Mouse (Mus musculus) neural tube, embryonic 14.5 days (tissue): ENCODE results near the gene Ovgp1. TPM values are rescaled to one million over a fixed set of nuclear protein-coding genes. Genes with fewer than 3 reads are reported as not detected.

Experiments
- ATAC-seq: fragments of 200-750 bp; cut with Nextera tagmentation; 2 replicates; pipeline ENCODE4 v1.8.0; 2017; ENCODE audit warnings: low read depth, mild to moderate bottlenecking, moderate TSS enrichment, moderate library complexity
- H3K27ac ChIP-seq: fragments of 300-500 bp; sonication (generic); 2 replicates; pipeline ENCODE4 v1.5.1; 2014; ENCODE audit warnings: low read depth, mild to moderate bottlenecking, control low read depth, low read length, moderate library complexity, mixed read lengths
- H3K27me3 ChIP-seq: fragments of 300-500 bp; sonication (generic); 2 replicates; pipeline ENCODE4 v1.6.1; 2014; ENCODE audit warnings: low read length; ENCODE audit not compliant: control insufficient read depth, insufficient read depth
- H3K36me3 ChIP-seq: fragments of 300-500 bp; sonication (generic); 2 replicates; pipeline ENCODE4 v1.6.1; 2014; ENCODE audit warnings: low read length, mixed read lengths; ENCODE audit not compliant: control insufficient read depth, insufficient read depth
- H3K4me1 ChIP-seq: fragments of 300-500 bp; sonication (generic); 2 replicates; pipeline ENCODE4 v1.6.1; 2014; ENCODE audit warnings: low read length; ENCODE audit not compliant: control insufficient read depth, insufficient read depth
- H3K4me2 ChIP-seq: fragments of 300-500 bp; sonication (generic); 2 replicates; pipeline ENCODE4 v1.6.1; 2014; ENCODE audit warnings: mild to moderate bottlenecking, low read depth, low read length, control low read depth
- H3K4me3 ChIP-seq: fragments of 300-500 bp; sonication (generic); 2 replicates; pipeline ENCODE4 v1.5.1; 2014; ENCODE audit warnings: low read depth, low read length, control low read depth, mixed read lengths
- H3K9ac ChIP-seq: fragments of 300-500 bp; sonication (generic); replicated peaks from 2 replicates; pipeline ENCODE4 v1.6.1; 2014; ENCODE audit warnings: low read depth, mild to moderate bottlenecking, control low read depth, low read length, mixed read lengths
- H3K9me3 ChIP-seq: fragments of 300-500 bp; sonication (generic); 2 replicates; pipeline ENCODE4 v1.6.1; 2016; ENCODE audit warnings: low read length; ENCODE audit not compliant: control insufficient read depth
- WGBS: fragments of 180-500 bp; shearing (Covaris S2); extraction: QIAGEN DNeasy Blood & Tissue Kit; methylation state at CpG from one replicate; pipeline ENCODE4 v1.1.7; 2014; 5-methylcytosine and 5-hydroxymethylcytosine counted together
- polyA plus RNA-seq: library from polyadenylated mRNA; unstranded; fragments of >200 nt; fragmentation: Nextera tagmentation; extraction: Ambion mirVana; gene quantifications from 2 replicates; pipeline ENCODE4 v1.2.1, GENCODE M21; 2014

The Ovgp1 gene
- polyA plus RNA-seq, 1 experiment from 2014 or later: 7.0 TPM

DNA sequence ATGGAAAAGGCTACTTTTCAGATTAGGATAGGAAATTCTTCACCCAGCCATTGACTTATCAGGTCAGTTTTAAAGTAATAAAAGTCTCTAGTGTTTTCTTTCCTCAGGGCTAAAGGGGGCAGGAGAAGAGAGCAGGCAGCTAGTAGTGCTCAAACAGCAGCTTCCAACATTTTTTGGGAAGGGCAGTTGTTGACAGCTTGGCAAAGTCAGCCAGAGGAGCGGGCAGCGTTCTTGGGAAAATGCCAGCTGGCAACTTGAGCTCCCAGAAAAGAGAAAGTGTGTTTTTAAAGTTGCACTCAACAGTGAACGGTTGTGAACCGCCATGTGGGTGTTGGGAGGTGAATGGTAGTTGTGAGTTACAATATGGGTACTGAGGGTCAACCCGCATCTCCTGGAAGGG lies 38.5 kb upstream of the Ovgp1 start:
- Histone ChIP-seq H3K27me3 (no peaks in the 10 kb centered on the region), H3K36me3 (no peaks in the 10 kb centered on the region), H3K9ac (no peak overlapping the region), H3K4me3 (no peak overlapping the region), H3K27ac (no peak overlapping the region), H3K4me1 (no peaks in the 10 kb centered on the region), H3K4me2 (no peak overlapping the region), H3K9me3 (no peaks in the 10 kb centered on the region)
- ATAC-seq: no peak
- WGBS: 83% methylated on average over 5 of the region's 5 CpGs

DNA sequence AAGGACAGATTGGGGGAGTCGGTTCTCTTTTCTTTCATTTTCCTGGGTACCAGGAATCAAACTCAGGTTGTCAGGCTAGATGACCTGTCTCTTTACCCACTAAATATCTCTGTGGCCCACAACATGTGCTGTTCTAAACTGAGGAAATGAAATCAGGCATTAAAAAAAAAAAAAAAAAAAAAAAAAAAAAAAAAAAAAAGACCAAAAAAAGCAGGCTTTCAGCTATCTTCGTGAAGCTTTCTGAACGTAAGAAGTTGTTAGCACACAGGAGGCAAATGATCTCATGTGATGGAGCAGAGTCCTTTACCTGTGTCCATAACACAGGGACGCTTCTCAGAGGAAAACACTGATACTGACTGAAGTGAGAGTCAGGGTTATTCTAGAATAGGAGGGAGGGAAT lies 37.4 kb upstream of the Ovgp1 start:
- no peaks in the 10 kb centered on the region for H3K27me3 ChIP-seq

DNA sequence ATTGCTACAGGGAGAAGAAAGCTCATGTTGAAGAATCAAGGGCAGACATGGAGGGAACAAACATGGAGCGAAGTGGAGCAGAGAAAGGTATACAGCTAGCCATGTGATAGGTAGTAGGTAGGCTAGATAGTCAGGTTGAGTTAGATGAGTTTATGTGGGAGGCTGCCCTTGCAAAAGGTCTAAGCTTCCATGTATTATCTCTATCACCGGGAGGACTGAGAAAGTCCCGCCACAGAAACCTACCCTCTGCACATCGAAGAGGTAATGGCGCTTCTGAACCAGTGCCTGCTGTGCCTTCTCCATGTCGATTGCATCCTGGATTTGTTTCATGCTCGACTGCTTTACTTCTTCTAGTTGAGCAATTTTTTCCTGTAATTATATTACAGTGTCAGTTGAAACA lies 22.2 kb upstream of the Ovgp1 start:
- Histone ChIP-seq H3K4me1 (no peaks in the 10 kb centered on the region), H3K4me3 (no peak overlapping the region), H3K27ac (no peak overlapping the region), H3K9me3 (no peaks in the 10 kb centered on the region), H3K27me3 (no peaks in the 10 kb centered on the region), H3K36me3 (peaks cover 58% of the 10 kb centered on the region), H3K4me2 (no peak overlapping the region), H3K9ac (no peak overlapping the region)
- ATAC-seq: no peak
- 93% methylated on average over 7 of the region's 7 CpGs for WGBS

More for the DNA sequence above, 37.4 kb upstream of the Ovgp1 start:
- Histone ChIP-seq H3K27ac (no peak overlapping the region), H3K9ac (no peak overlapping the region), H3K4me2 (no peak overlapping the region), H3K4me3 (no peak overlapping the region), H3K4me1 (no peaks in the 10 kb centered on the region), H3K36me3 (peaks cover 5% of the 10 kb centered on the region; the same call in 1 of the 2 replicates), H3K9me3 (no peaks in the 10 kb centered on the region)
- no peak for ATAC-seq
- 92% methylated on average over 4 of the region's 4 CpGs for WGBS

DNA sequence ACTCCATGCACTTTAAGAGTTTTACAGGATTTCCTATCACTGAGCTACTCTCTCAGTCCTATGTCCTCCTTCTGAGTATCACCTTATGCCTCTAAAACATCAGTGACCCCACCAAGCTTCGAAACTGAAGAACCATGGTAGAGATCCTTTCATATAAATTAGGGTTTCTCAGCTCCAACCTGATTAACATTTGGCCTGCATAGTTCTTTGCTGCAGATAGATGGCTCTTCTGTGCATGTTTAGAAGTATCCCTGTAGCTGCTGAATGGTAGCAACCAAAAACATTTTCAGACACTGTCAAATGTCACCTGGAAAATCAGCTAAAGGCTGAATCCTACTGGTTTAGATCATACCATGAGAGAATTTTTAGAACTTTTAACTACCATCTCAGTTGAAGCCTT lies 16.3 kb upstream of the Ovgp1 start:
- Histone ChIP-seq H3K4me2 (peak overlapping the region; percentile 71), H3K4me1 (peaks cover 25% of the 10 kb centered on the region; the same call in 1 of the 2 replicates), H3K36me3 (peaks cover 31% of the 10 kb centered on the region), H3K9me3 (no peaks in the 10 kb centered on the region), H3K27ac (no peak overlapping the region), H3K4me3 (no peak overlapping the region), H3K9ac (no peak overlapping the region), H3K27me3 (no peaks in the 10 kb centered on the region)
- no peak for ATAC-seq
- 80% methylated on average over 1 of the region's 1 CpGs for WGBS

DNA sequence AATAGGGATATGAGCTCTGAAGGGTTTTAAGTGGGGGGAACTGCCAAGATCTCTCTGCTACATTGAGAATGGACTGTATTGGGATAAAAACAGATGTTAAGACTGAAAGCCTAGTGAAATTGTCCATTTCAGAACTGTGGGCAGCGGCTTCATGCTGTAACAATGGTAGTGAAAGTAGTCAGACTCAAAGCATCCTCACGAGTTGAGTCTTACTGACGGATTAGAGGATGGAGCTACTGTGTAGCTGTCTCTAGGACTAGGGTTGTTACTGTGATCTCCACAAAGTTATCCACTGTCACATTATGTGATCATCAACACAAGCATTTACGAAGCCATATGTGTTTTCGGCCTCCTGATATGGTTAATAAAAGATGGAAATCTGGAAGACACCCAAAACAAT lies 15.3 kb upstream of the Ovgp1 start:
- no peak overlapping the region; the same call in 1 of the 2 replicates for H3K27ac ChIP-seq
- no peak for ATAC-seq
- peak overlapping the region; percentile 92 for H3K9ac ChIP-seq
- H3K27me3 ChIP-seq: no peaks in the 10 kb centered on the region
- H3K9me3 ChIP-seq: no peaks in the 10 kb centered on the region
- H3K4me2 ChIP-seq: peak overlapping the region; percentile 71
- peaks cover 32% of the 10 kb centered on the region for H3K36me3 ChIP-seq
- peak overlapping the region; percentile 88 for H3K4me3 ChIP-seq
- peaks cover 25% of the 10 kb centered on the region; the same call in 1 of the 2 replicates for H3K4me1 ChIP-seq
- WGBS: 45% methylated on average over 5 of the region's 5 CpGs

DNA sequence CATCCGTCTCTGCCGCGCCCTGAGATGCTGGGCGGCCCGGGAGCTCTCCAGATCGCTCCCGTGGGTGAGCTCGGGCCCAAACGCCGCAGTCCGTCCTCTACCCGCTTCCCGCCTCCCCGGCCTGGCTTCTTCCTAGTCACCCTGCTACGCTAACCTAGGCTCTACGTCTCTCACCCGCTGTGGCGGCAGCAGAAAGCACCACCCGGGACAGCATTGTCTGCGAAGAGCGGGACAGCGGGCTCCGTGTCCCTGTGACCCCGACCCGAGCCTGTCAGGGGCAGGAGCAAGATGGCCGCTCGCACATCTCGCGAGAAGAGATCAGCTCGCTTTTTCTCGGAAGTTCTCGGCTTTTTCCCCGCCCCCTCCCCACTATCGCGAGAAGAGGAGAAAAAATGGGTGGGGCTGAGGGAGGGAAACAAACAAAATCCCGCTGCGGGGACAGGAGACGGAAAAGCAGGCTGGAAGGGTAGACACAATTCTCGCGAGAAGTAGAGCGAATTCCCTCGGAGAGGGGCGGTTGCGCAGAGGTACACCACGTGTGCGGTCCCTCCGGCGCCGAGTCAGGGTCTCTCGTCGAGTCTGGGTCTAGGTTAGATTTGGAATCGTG lies 14.4 kb upstream of the Ovgp1 start, which contains the start of gene Wdr77:
TSS of gene Wdr77 (plus strand) at position 396 of the 607 bp plus-strand sequence.
- Histone ChIP-seq H3K9me3 (no peaks in the 10 kb centered on the region), H3K9ac (peak within 1 kb of the TSS; percentile 92), H3K4me2 (peak within 1 kb of the TSS; percentile 83), H3K27ac (peak within 1 kb of the TSS; percentile 80), H3K4me1 (peaks cover 25% of the 10 kb centered on the region; the same call in 1 of the 2 replicates), H3K27me3 (no peaks in the 10 kb centered on the region), H3K36me3 (peaks cover 34% of the 10 kb centered on the region), H3K4me3 (peak within 1 kb of the TSS; percentile 88)
- WGBS: under 1% methylated on average over 51 of the region's 52 CpGs
- ATAC-seq: peak; percentile 98

DNA sequence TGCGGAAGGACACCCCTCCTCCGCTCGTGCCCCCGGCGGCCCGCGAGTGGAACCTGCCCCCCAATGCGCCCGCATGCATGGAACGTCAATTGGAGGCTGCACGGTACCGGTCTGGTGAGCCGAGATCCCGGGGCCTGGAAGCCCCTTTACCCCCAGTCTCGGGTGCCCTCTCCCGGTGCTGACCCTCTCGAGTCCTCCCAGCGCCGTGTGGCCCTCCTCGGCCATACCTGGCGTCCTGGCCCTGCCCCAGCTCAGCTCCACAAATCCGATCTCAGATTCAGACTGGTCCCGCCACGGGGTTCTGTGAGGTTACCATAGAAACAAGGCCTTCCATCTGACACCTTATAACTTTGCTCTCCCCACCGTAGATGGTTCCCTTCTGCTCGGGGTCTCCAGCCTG lies 13.9 kb upstream of the Ovgp1 start:
- ATAC-seq: peak; percentile 77; the same call in 1 of the 2 replicates
- Histone ChIP-seq H3K27me3 (no peaks in the 10 kb centered on the region), H3K9me3 (no peaks in the 10 kb centered on the region), H3K9ac (peak overlapping the region; percentile 89), H3K4me1 (peaks cover 25% of the 10 kb centered on the region; the same call in 1 of the 2 replicates), H3K4me3 (peak overlapping the region; percentile 88), H3K4me2 (peak overlapping the region; percentile 83), H3K27ac (peak overlapping the region; percentile 61; the same call in 1 of the 2 replicates), H3K36me3 (peaks cover 32% of the 10 kb centered on the region)
- under 1% methylated on average over 26 of the region's 26 CpGs for WGBS

DNA sequence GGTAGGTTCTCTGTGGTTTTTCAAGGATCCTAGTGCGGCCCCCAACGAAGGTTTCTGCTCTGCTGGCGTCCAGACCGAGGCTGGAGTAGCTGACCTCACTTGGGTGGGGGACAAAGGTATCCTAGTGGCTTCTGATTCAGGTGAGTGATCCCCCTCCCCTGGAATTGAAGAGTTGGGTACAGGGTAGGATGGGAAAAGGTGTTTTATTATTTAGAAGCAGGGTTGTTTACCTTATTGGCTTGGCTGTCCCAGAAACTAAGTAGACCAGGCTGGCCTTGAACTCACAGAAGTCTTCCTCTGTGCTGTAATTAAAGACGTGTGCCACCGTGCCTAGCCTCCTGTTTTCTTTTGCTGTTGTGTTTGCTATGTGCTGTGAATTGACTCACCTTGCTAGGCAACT lies 13.5 kb upstream of the Ovgp1 start, which contains the start of gene Atp5f1:
TSS of gene Atp5f1 (minus strand) at position 101 of the 400 bp plus-strand sequence.
- no peak for ATAC-seq
- 12% methylated on average over 6 of the region's 6 CpGs for WGBS
- H3K4me3 ChIP-seq: peak within 1 kb of the TSS; percentile 88
- peak within 1 kb of the TSS; percentile 80 for H3K27ac ChIP-seq
- peaks cover 25% of the 10 kb centered on the region; the same call in 1 of the 2 replicates for H3K4me1 ChIP-seq
- no peaks in the 10 kb centered on the region for H3K9me3 ChIP-seq
- H3K36me3 ChIP-seq: peaks cover 32% of the 10 kb centered on the region
- no peaks in the 10 kb centered on the region for H3K27me3 ChIP-seq
- H3K4me2 ChIP-seq: peak within 1 kb of the TSS; percentile 83
- H3K9ac ChIP-seq: peak within 1 kb of the TSS; percentile 92

DNA sequence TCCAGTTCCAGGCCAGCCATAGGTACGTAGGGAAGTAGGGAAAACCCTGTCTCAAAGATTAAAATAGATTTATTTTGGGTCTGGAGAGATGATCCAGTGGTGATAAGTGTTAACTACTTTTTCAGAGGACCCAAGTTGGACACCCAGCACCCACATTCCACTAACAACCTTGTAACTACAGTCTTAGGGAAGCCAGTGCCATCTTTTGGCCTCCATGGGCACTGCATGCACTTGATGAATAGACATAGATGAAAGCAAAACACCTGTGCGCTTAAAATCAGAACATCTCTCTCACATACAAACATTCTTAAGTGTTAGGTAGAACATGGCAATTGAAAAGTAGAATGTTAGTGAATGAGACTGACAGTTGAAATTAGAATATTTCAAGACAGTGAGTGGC lies 12.8 kb upstream of the Ovgp1 start:
- 97% methylated on average over 2 of the region's 2 CpGs for WGBS

More for the DNA sequence above, 12.8 kb upstream of the Ovgp1 start:
- peaks cover 25% of the 10 kb centered on the region; the same call in 1 of the 2 replicates for H3K4me1 ChIP-seq
- peak overlapping the region; percentile 83; the same call in 1 of the 2 replicates for H3K4me2 ChIP-seq
- peaks cover 38% of the 10 kb centered on the region for H3K36me3 ChIP-seq
- H3K4me3 ChIP-seq: peak overlapping the region; percentile 88
- no peak for ATAC-seq
- H3K9ac ChIP-seq: no peak overlapping the region
- no peaks in the 10 kb centered on the region for H3K9me3 ChIP-seq
- no peak overlapping the region for H3K27ac ChIP-seq
- no peaks in the 10 kb centered on the region for H3K27me3 ChIP-seq
